Mouse (Mus musculus) cerebellum, adult 2 months (tissue): ENCODE results near the gene Plin5.

ENCODE experiments used
- CTCF ChIP-seq: fragments of 200-500 bp; IDR thresholded peaks from 2 replicates; pipeline ENCODE4 v1.5.1; 2011; ENCODE audit warnings: low read depth, mild to moderate bottlenecking, control low read depth, low read length, moderate library complexity, borderline replicate concordance; ENCODE audit not compliant: insufficient read depth
- POLR2A ChIP-seq: fragments of 200-500 bp; IDR thresholded peaks from 2 replicates; pipeline ENCODE4 v1.6.1; 2011; ENCODE audit warnings: low read length, control low read depth, borderline replicate concordance; ENCODE audit not compliant: insufficient read depth

DNA sequence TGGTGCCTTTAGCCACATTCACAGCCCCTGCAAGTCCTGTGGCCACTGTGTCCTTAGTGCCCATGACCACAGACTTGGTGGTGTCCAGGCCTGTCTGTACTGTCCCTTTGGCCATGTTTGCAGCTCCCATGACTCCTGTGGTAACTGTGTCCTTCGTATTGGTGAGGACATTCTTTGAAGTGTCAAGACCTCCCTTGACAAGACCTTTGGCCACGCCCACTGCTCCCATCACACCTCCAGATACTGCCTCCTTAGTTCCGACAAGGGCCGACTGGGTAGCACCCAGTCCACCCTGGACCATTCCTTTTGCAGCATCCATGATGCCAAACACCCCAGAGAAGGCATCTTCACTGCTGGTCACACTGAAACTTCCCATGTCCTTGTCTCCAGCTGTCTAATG, 10.4 kb downstream of the Plin5 start:
- TF ChIP-seq CTCF (no peak), POLR2A (no peak)
